Mouse (Mus musculus) testis, adult 2 months (tissue): ENCODE measurements at regions not wholly inside any gene's neighbourhood (a gene's known extent, or its start where the extent isn't known, plus 50 kb on each side); places are given as distances from the start of the nearest gene placed in this dataset.

ENCODE experiments used
- CTCF ChIP-seq: fragments of 200-500 bp; IDR thresholded peaks from 2 replicates; pipeline ENCODE4 v1.5.1; 2012; ENCODE audit warnings: low read depth, mild to moderate bottlenecking, inconsistent platforms, low read length, moderate library complexity; ENCODE audit not compliant: control insufficient read depth, insufficient read depth, insufficient replicate concordance
- POLR2A ChIP-seq: fragments of 200-500 bp; IDR thresholded peaks from 2 replicates; pipeline ENCODE4 v1.6.1; 2012; ENCODE audit warnings: low read depth, mild to moderate bottlenecking, inconsistent platforms, low read length, moderate library complexity; ENCODE audit not compliant: control insufficient read depth

- TF ChIP-seq CTCF = no peak
- TF ChIP-seq POLR2A = no peak
Measured at GRCm38 (mm10) chr13:60420842-60421696, 180.7 kb upstream of the Dapk1 start.
